Mouse (Mus musculus) G1E (cell line): ENCODE data around the gene Gtpbp1.
A peak's percentile ranks its signal among the peaks of the same experiment; 100 is the strongest.

Source experiments
- CTCF ChIP-seq: IDR thresholded peaks from 2 replicates; pipeline ENCODE4 v1.5.1; 2012; ENCODE audit warnings: low read depth, low read length, inconsistent platforms, mixed read lengths
- GATA1 ChIP-seq: IDR thresholded peaks from 2 replicates; pipeline ENCODE4 v1.6.1; 2012; ENCODE audit warnings: borderline replicate concordance, low read length, inconsistent platforms, mixed read lengths
- POLR2AphosphoS5 ChIP-seq: IDR thresholded peaks from 2 replicates; pipeline ENCODE4 v1.6.1; 2012; ENCODE audit warnings: low read depth, low read length, inconsistent platforms; ENCODE audit not compliant: insufficient replicate concordance
- TAL1 ChIP-seq: conservative IDR thresholded peaks from 2 replicates; pipeline ENCODE4 v1.6.1; 2012; ENCODE audit warnings: low read depth, low read length, inconsistent platforms, mixed read lengths

DNA sequence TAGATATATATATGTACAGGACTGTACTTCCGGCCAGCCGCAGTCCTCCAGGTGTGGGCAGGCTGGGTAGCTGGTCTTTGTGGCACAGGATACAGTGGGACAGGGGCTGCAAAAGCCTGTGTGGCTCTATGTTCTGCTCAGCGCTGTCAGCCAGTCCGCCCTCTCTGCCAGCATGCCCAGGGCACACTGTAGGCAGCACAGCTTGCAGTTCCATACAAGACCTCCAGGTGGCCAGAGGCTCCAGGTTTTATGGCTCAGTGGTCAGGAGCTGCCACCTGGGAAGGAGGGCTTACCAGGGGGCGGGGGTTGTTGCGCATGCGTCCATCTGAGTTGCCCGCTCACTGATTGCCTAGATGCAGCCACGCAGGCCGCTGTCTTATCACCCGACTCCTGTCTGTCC lies 57.4 kb downstream of the Gtpbp1 start:
- TF ChIP-seq CTCF (peak; percentile 54), GATA1 (no peak), TAL1 (no peak), POLR2AphosphoS5 (no peak)
